Mouse (Mus musculus) ovary, adult 2 months (tissue): ENCODE data around the gene Adcy9. TPM values are rescaled to one million over a fixed set of nuclear protein-coding genes. Genes with fewer than 3 reads are reported as not detected.

Experiments
- polyA plus RNA-seq: library from polyadenylated mRNA; depleted of rRNA; stranded (reverse); fragments of >200 nt; gene quantifications from 2 replicates; pipeline ENCODE4 v1.2.3, GENCODE M21; 2012; rRNA removed

Gene Adcy9
- 39.9 and 42.7 TPM in 2 replicates for polyA plus RNA-seq

GRCm38 (mm10) chr16:4420298-4421054, at the start of gene Adcy9:
TSS of gene Adcy9 (minus strand) at chr16:4420498.

Other genes starting within 250 kb of the Adcy9 start
- 22.1 and 30.1 TPM in 2 replicates for gene Crebbp, start 206.5 kb downstream of the Adcy9 start, polyA plus RNA-seq
- gene Srl, start 121.3 kb upstream of the Adcy9 start, polyA plus RNA-seq = 2.6 and 4.2 TPM in 2 replicates
- gene Tfap4, start 139.4 kb upstream of the Adcy9 start, polyA plus RNA-seq = 14.9 and 18.1 TPM in 2 replicates
- gene Glis2, start 174.2 kb upstream of the Adcy9 start, polyA plus RNA-seq = 72.8 and 88.6 TPM in 2 replicates
- gene Pam16, start 204.5 kb upstream of the Adcy9 start, polyA plus RNA-seq = 19.3 and 23.3 TPM in 2 replicates
- 98.8 and 101 TPM in 2 replicates for gene Vasn, start 219.4 kb upstream of the Adcy9 start, polyA plus RNA-seq
- gene Dnaja3, start 219.5 kb upstream of the Adcy9 start, polyA plus RNA-seq = 21.3 and 24.1 TPM in 2 replicates